Mouse (Mus musculus) myocyte (in vitro differentiated cells): ENCODE data around the gene Amt.

Experiments used
- E2F4 ChIP-seq: IDR thresholded peaks from one replicate; pipeline ENCODE4 v1.6.1; 2011; ENCODE audit warnings: mild to moderate bottlenecking, control low read depth, moderate library complexity; ENCODE audit not compliant: insufficient read depth
- POLR2A ChIP-seq: IDR thresholded peaks from one replicate; pipeline ENCODE4 v1.6.1; 2011; ENCODE audit warnings: low read depth, mild to moderate bottlenecking, control low read depth, moderate library complexity; ENCODE audit not compliant: insufficient read length
- TCF12 ChIP-seq: IDR thresholded peaks from one replicate; pipeline ENCODE4 v1.6.1; 2011; ENCODE audit warnings: mild to moderate bottlenecking, control low read depth; ENCODE audit not compliant: poor library complexity, insufficient read depth, severe bottlenecking
- USF1 ChIP-seq: IDR thresholded peaks from one replicate; pipeline ENCODE4 v1.6.1; 2011; ENCODE audit warnings: low read depth, mild to moderate bottlenecking, control low read depth, moderate library complexity

DNA sequence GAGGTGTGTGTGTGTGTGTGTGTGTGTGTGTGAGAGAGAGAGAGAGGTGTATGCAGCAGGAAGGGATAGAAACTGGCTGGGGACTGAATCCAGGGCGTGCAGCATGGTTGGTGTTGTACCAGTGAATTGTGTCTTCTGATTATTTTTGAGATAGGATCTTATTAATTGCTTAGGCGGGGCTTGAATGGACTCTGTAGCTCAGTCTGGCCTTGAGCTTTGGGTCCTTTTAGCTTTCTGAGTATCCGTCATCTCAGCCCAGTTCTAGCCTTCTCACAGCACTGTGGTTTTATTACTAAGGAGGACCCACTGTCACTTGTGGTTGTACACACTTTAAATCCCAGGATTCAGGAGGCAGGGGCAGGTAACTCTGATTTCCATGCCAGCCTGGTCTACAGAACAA is 46.7 kb downstream of the Amt start:
- no peak for TF ChIP-seq USF1
- no peak for TF ChIP-seq POLR2A
- TF ChIP-seq TCF12: no peak
- TF ChIP-seq E2F4: no peak
